Mouse (Mus musculus): ENCODE data around the gene Ppp1r12b. TPM values are rescaled to one million over a fixed set of nuclear protein-coding genes. Genes with fewer than 3 reads are reported as not detected.

Ppp1r12b gene
- polyA plus RNA-seq, 1 experiment from 2014 or later = 5.0 TPM

- DNase-seq (ENCODE audit: low spot score) = no peak
- Histone ChIP-seq H3K4me3 (no peak overlapping the region), H3K27ac (replicated peaks) (peak overlapping the region; percentile 40), H3K27me3 (replicated peaks; ENCODE audit: low read depth, poor library complexity, severe bottlenecking) (no peaks in the 10 kb centered on the region), H3K36me3 (replicated peaks) (peaks cover 7% of the 10 kb centered on the region; the same call in 1 of the 2 replicates), H3K9me3 (no peaks in the 10 kb centered on the region), H3K4me1 (peaks cover 19% of the 10 kb centered on the region)
- WGBS = 56% methylated on average over 7 of the region's 7 CpGs
Observed at GRCm38 (mm10) chr1:134764831-134765458, 190.8 kb downstream of the Ppp1r12b start.

GRCm38 (mm10) chr1:134763776-134764438 is 191.8 kb downstream of the Ppp1r12b start:
- no peaks in the 10 kb centered on the region for H3K9me3 ChIP-seq
- 91% methylated on average over 11 of the region's 11 CpGs for WGBS
- H3K36me3 ChIP-seq (replicated peaks) = peaks cover 5% of the 10 kb centered on the region; the same call in 1 of the 2 replicates
- no peak overlapping the region for H3K27ac ChIP-seq (replicated peaks)
- no peak for DNase-seq (ENCODE audit: low spot score)
- H3K4me3 ChIP-seq = no peak overlapping the region
- H3K4me1 ChIP-seq = peaks cover 19% of the 10 kb centered on the region
- no peaks in the 10 kb centered on the region for H3K27me3 ChIP-seq (replicated peaks; ENCODE audit: low read depth, poor library complexity, severe bottlenecking)

GRCm38 (mm10) chr1:134763250-134763649 is 192.5 kb downstream of the Ppp1r12b start:
- Histone ChIP-seq H3K36me3 (replicated peaks) (no peaks in the 10 kb centered on the region; the same call in 1 of the 2 replicates), H3K9me3 (no peaks in the 10 kb centered on the region), H3K4me3 (no peak overlapping the region), H3K27ac (replicated peaks) (no peak overlapping the region), H3K27me3 (replicated peaks; ENCODE audit: low read depth, poor library complexity, severe bottlenecking) (no peaks in the 10 kb centered on the region), H3K4me1 (peaks cover 19% of the 10 kb centered on the region)
- WGBS = 93% methylated on average over 4 of the region's 4 CpGs
- no peak for DNase-seq (ENCODE audit: low spot score)

GRCm38 (mm10) chr1:134761534-134761933 is 194.2 kb downstream of the Ppp1r12b start:
- peaks cover 18% of the 10 kb centered on the region for H3K4me1 ChIP-seq
- no peaks in the 10 kb centered on the region; the same call in 1 of the 2 replicates for H3K36me3 ChIP-seq (replicated peaks)
- no peak for DNase-seq (ENCODE audit: low spot score)
- H3K9me3 ChIP-seq = no peaks in the 10 kb centered on the region
- no peak overlapping the region for H3K4me3 ChIP-seq
- H3K27ac ChIP-seq (replicated peaks) = no peak overlapping the region
- 89% methylated on average over 7 of the region's 7 CpGs for WGBS
- H3K27me3 ChIP-seq (replicated peaks; ENCODE audit: low read depth, poor library complexity, severe bottlenecking) = no peaks in the 10 kb centered on the region

- Histone ChIP-seq H3K36me3 (replicated peaks) (no peaks in the 10 kb centered on the region; the same call in 1 of the 2 replicates), H3K27ac (replicated peaks) (no peak overlapping the region), H3K9me3 (no peaks in the 10 kb centered on the region), H3K4me1 (peaks cover 26% of the 10 kb centered on the region), H3K4me3 (no peak overlapping the region), H3K27me3 (replicated peaks; ENCODE audit: low read depth, poor library complexity, severe bottlenecking) (no peaks in the 10 kb centered on the region)
- no peak for DNase-seq (ENCODE audit: low spot score)
- 73% methylated on average over 5 of the region's 5 CpGs for WGBS
Observed at GRCm38 (mm10) chr1:134760642-134761041, 195.1 kb downstream of the Ppp1r12b start.

GRCm38 (mm10) chr1:134759133-134759532 is 196.6 kb downstream of the Ppp1r12b start:
- H3K4me1 ChIP-seq = peaks cover 28% of the 10 kb centered on the region
- H3K4me3 ChIP-seq = no peak overlapping the region
- DNase-seq (ENCODE audit: low spot score) = no peak
- no peaks in the 10 kb centered on the region for H3K9me3 ChIP-seq
- no peaks in the 10 kb centered on the region; the same call in 1 of the 2 replicates for H3K36me3 ChIP-seq (replicated peaks)
- no peak overlapping the region for H3K27ac ChIP-seq (replicated peaks)
- WGBS = 90% methylated on average over 6 of the region's 6 CpGs
- no peaks in the 10 kb centered on the region for H3K27me3 ChIP-seq (replicated peaks; ENCODE audit: low read depth, poor library complexity, severe bottlenecking)

GRCm38 (mm10) chr1:134757230-134757629 is 198.5 kb downstream of the Ppp1r12b start:
- no peak overlapping the region; the same call in 1 of the 2 replicates for H3K27ac ChIP-seq (replicated peaks)
- 87% methylated on average over 3 of the region's 3 CpGs for WGBS

GRCm38 (mm10) chr1:134756190-134756873 is 199.4 kb downstream of the Ppp1r12b start:
- Histone ChIP-seq H3K27me3 (replicated peaks; ENCODE audit: low read depth, poor library complexity, severe bottlenecking) (no peaks in the 10 kb centered on the region), H3K4me3 (no peak overlapping the region), H3K9me3 (no peaks in the 10 kb centered on the region), H3K4me1 (peaks cover 55% of the 10 kb centered on the region), H3K27ac (replicated peaks) (0 out of 2 replicates have a peak overlapping the region, but pooled peaks have one; percentile 26), H3K36me3 (replicated peaks) (no peaks in the 10 kb centered on the region; the same call in 1 of the 2 replicates)
- DNase-seq (ENCODE audit: low spot score) = no peak
- 70% methylated on average over 10 of the region's 10 CpGs for WGBS

More at GRCm38 (mm10) chr1:134757230-134757629, 198.5 kb downstream of the Ppp1r12b start:
- H3K27me3 ChIP-seq (replicated peaks; ENCODE audit: low read depth, poor library complexity, severe bottlenecking) = no peaks in the 10 kb centered on the region
- no peak overlapping the region for H3K4me3 ChIP-seq
- H3K4me1 ChIP-seq = peaks cover 47% of the 10 kb centered on the region
- no peak for DNase-seq (ENCODE audit: low spot score)
- H3K36me3 ChIP-seq (replicated peaks) = no peaks in the 10 kb centered on the region; the same call in 1 of the 2 replicates
- H3K9me3 ChIP-seq = no peaks in the 10 kb centered on the region

- Histone ChIP-seq H3K27me3 (replicated peaks; ENCODE audit: low read depth, poor library complexity, severe bottlenecking) (no peaks in the 10 kb centered on the region), H3K27ac (replicated peaks) (no peak overlapping the region), H3K36me3 (replicated peaks) (no peaks in the 10 kb centered on the region; the same call in 1 of the 2 replicates), H3K4me1 (peaks cover 55% of the 10 kb centered on the region), H3K4me3 (no peak overlapping the region), H3K9me3 (no peaks in the 10 kb centered on the region)
- WGBS = 71% methylated on average over 13 of the region's 13 CpGs
- no peak for DNase-seq (ENCODE audit: low spot score)
Observed at GRCm38 (mm10) chr1:134755548-134756189, 200.1 kb downstream of the Ppp1r12b start.

- WGBS = 79% methylated on average over 10 of the region's 10 CpGs
Observed at GRCm38 (mm10) chr1:134754818-134755217, 200.9 kb downstream of the Ppp1r12b start.

GRCm38 (mm10) chr1:134753751-134754630 is 201.8 kb downstream of the Ppp1r12b start:
- H3K27ac ChIP-seq (replicated peaks) = peak overlapping the region; percentile 27; the same call in 1 of the 2 replicates
- DNase-seq (ENCODE audit: low spot score) = peak; percentile 47
- no peaks in the 10 kb centered on the region for H3K27me3 ChIP-seq (replicated peaks; ENCODE audit: low read depth, poor library complexity, severe bottlenecking)
- no peaks in the 10 kb centered on the region for H3K9me3 ChIP-seq
- H3K4me3 ChIP-seq = no peak overlapping the region
- H3K4me1 ChIP-seq = peaks cover 63% of the 10 kb centered on the region
- WGBS = 65% methylated on average over 13 of the region's 13 CpGs
- H3K36me3 ChIP-seq (replicated peaks) = no peaks in the 10 kb centered on the region

More at GRCm38 (mm10) chr1:134754818-134755217, 200.9 kb downstream of the Ppp1r12b start:
- Histone ChIP-seq H3K4me3 (no peak overlapping the region), H3K4me1 (peaks cover 62% of the 10 kb centered on the region), H3K27ac (replicated peaks) (no peak overlapping the region), H3K27me3 (replicated peaks; ENCODE audit: low read depth, poor library complexity, severe bottlenecking) (no peaks in the 10 kb centered on the region), H3K36me3 (replicated peaks) (no peaks in the 10 kb centered on the region; the same call in 1 of the 2 replicates), H3K9me3 (no peaks in the 10 kb centered on the region)
- no peak for DNase-seq (ENCODE audit: low spot score)
